Mouse (Mus musculus): Measurements from ENCODE around the gene Gm6588.

DNA sequence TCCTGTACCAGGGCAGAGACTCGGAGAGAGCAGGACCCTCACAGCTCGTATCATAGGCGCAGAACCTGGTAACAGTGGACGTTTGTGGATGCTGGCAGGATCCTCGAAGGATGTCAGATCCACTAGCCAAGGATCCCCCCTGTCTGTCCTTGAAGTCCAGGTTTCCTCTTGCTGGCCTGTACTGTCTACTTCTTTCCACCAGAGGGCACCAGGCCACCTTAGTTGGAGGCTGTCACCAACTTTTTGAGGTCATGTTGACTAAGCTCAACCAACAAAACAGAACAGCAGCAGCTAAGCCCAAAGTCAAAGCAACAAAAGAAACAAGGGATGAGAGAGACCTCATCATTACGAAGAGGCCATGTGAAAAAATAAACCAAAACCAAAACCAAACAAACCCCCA is 20.9 kb downstream of the Gm6588 start:
- TF ChIP-seq CTCF (IDR thresholded peaks at IDR 0.05) = peak; percentile 78
- no peak for TF ChIP-seq POLR2A (IDR thresholded peaks at IDR 0.05; ENCODE audit: insufficient read depth, low read depth, low read length)
